Mouse (Mus musculus) olfactory bulb, adult 2 months (tissue): Measurements from ENCODE around the gene Per1.

Source experiments
- CTCF ChIP-seq: fragments of 200-500 bp; IDR thresholded peaks from 2 replicates; pipeline ENCODE4 v1.5.1; 2012; ENCODE audit warnings: low read depth, mild to moderate bottlenecking, low read length, moderate library complexity; ENCODE audit not compliant: insufficient read depth
- POLR2A ChIP-seq: fragments of 200-500 bp; IDR thresholded peaks from 2 replicates; pipeline ENCODE4 v1.6.1; 2012; ENCODE audit warnings: mild to moderate bottlenecking, low read depth, low read length, moderate library complexity; ENCODE audit not compliant: insufficient read depth

DNA sequence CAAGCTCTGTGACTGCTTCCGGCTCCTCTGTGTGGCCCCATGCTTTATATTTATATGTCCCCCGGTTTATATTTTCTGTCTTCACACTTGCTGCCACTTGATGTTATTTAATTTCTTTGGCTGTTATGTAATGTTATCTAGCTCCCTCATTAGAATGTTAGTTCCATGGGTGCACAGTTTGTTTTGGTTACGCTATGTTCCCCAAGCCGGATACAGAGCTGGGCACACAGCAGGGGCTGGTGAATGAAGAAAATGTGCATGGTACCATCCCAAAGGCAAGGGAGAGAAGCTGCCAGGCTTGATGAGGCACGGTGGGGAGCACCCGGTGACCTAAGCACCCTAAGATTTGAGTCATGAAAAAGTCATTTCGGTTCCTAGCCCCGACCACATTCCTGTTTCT, 58.8 kb downstream of the Per1 start:
- TF ChIP-seq CTCF (no peak), POLR2A (no peak)
